Mouse (Mus musculus) bone marrow macrophage, adult 2 months (primary cell): ENCODE results near the gene Vamp2. TPM values are rescaled to one million over a fixed set of nuclear protein-coding genes. Genes with fewer than 3 reads are reported as not detected.

Source experiments
- H3K27ac ChIP-seq: 2 replicates; pipeline ENCODE4 v1.5.1; 2012; ENCODE audit warnings: low read depth, low read length; ENCODE audit not compliant: insufficient read depth
- H3K4me1 ChIP-seq: 2 replicates; pipeline ENCODE4 v1.6.1; 2012; ENCODE audit warnings: low read length; ENCODE audit not compliant: control insufficient read depth, insufficient read depth
- H3K4me3 ChIP-seq: 2 replicates; pipeline ENCODE4 v1.5.1; 2012; ENCODE audit warnings: mild to moderate bottlenecking, low read length, moderate library complexity; ENCODE audit not compliant: insufficient read depth
- CTCF ChIP-seq: IDR thresholded peaks from 2 replicates; pipeline ENCODE4 v1.5.1; 2012; ENCODE audit warnings: low read depth, mild to moderate bottlenecking, low read length, moderate library complexity
- POLR2A ChIP-seq: IDR thresholded peaks from 2 replicates; pipeline ENCODE4 v1.6.1; 2012; ENCODE audit warnings: mild to moderate bottlenecking, low read depth, low read length, borderline replicate concordance
- polyA plus RNA-seq: library from polyadenylated mRNA; stranded (reverse); fragments of >200 nt; gene quantifications from 2 replicates; pipeline ENCODE4 v1.2.4, GENCODE M21; 2012; ENCODE audit not compliant: missing spikeins, insufficient read depth, insufficient read length

Gene Vamp2
- polyA plus RNA-seq, 1 experiment, result 79.4 TPM

- no peak for TF ChIP-seq CTCF
- TF ChIP-seq POLR2A, result no peak
- Histone ChIP-seq H3K4me3 (peak within 1 kb of the TSS; percentile 56), H3K27ac (no peak within 1 kb of the TSS), H3K4me1 (peaks cover 15% of the 10 kb centered on the region)
Observed at GRCm38 (mm10) chr11:69125852-69125918, 37.4 kb downstream of the Vamp2 start, which contains the start of gene Aloxe3. Gene Aloxe3, plus strand, starts transcription at chr11:69125896.

GRCm38 (mm10) chr11:69125919-69126705 is 37.8 kb downstream of the Vamp2 start:
- Histone ChIP-seq H3K27ac (no peak overlapping the region), H3K4me1 (peaks cover 12% of the 10 kb centered on the region), H3K4me3 (peak overlapping the region; percentile 56)
- TF ChIP-seq CTCF (no peak; the same call in 1 of the 2 replicates), POLR2A (no peak)

- no peak overlapping the region for H3K27ac ChIP-seq
- no peak overlapping the region for H3K4me3 ChIP-seq
- peaks cover 12% of the 10 kb centered on the region for H3K4me1 ChIP-seq
- no peak for TF ChIP-seq POLR2A
- TF ChIP-seq CTCF, result no peak
Observed at GRCm38 (mm10) chr11:69126706-69127095, 38.4 kb downstream of the Vamp2 start.

- Histone ChIP-seq H3K27ac (no peak overlapping the region), H3K4me1 (peaks cover 12% of the 10 kb centered on the region), H3K4me3 (no peak overlapping the region)
- TF ChIP-seq POLR2A, result no peak
- no peak for TF ChIP-seq CTCF
Observed at GRCm38 (mm10) chr11:69128426-69129122, 40.3 kb downstream of the Vamp2 start.

- Histone ChIP-seq H3K27ac (no peak overlapping the region), H3K4me1 (peaks cover 25% of the 10 kb centered on the region), H3K4me3 (no peak overlapping the region)
- TF ChIP-seq CTCF (no peak), POLR2A (no peak)
Observed at GRCm38 (mm10) chr11:69133566-69133922, 45.3 kb downstream of the Vamp2 start.

- H3K27ac ChIP-seq, result no peak overlapping the region
- H3K4me1 ChIP-seq, result peaks cover 25% of the 10 kb centered on the region
- no peak overlapping the region for H3K4me3 ChIP-seq
- TF ChIP-seq CTCF (no peak), POLR2A (no peak)
Observed at GRCm38 (mm10) chr11:69133923-69134621, 45.8 kb downstream of the Vamp2 start.

GRCm38 (mm10) chr11:69134622-69134968 is 46.3 kb downstream of the Vamp2 start:
- no peak overlapping the region for H3K27ac ChIP-seq
- no peak overlapping the region for H3K4me3 ChIP-seq
- peaks cover 20% of the 10 kb centered on the region for H3K4me1 ChIP-seq
- TF ChIP-seq POLR2A (no peak), CTCF (no peak)

GRCm38 (mm10) chr11:69135361-69135760 is 47.1 kb downstream of the Vamp2 start:
- TF ChIP-seq CTCF (no peak), POLR2A (no peak)
- peaks cover 15% of the 10 kb centered on the region for H3K4me1 ChIP-seq
- H3K4me3 ChIP-seq, result no peak overlapping the region
- H3K27ac ChIP-seq, result no peak overlapping the region

Other genes with a start within 250 kb of the Vamp2 start
- gene Ndel1, start 216.6 kb upstream of the Vamp2 start, polyA plus RNA-seq, result 63.4 and 64.6 TPM in 2 replicates
- gene Rnf222, start 199.9 kb upstream of the Vamp2 start, polyA plus RNA-seq, result not detected in 2 replicates
- gene Rpl26, start 186.9 kb upstream of the Vamp2 start, polyA plus RNA-seq, result 2,262 and 2,432 TPM in 2 replicates
- gene Odf4, start 161.4 kb upstream of the Vamp2 start, polyA plus RNA-seq, result not detected in 2 replicates
- not detected in 2 replicates for gene Arhgef15, start 131.0 kb upstream of the Vamp2 start, polyA plus RNA-seq
- 3.3 and 4.7 TPM in 2 replicates for gene Slc25a35, start 120.4 kb upstream of the Vamp2 start, polyA plus RNA-seq
- 3.7 and 4.4 TPM in 2 replicates for gene Rangrf, start 113.3 kb upstream of the Vamp2 start, polyA plus RNA-seq
- gene Pfas, start 80.0 kb upstream of the Vamp2 start, polyA plus RNA-seq, result 9.8 and 10.3 TPM in 2 replicates
- gene Ctc1, start 72.6 kb upstream of the Vamp2 start, polyA plus RNA-seq, result 41.4 and 44.2 TPM in 2 replicates
- 52.8 and 53.9 TPM in 2 replicates for gene Aurkb, start 42.8 kb upstream of the Vamp2 start, polyA plus RNA-seq
- gene Borcs6, start 28.8 kb upstream of the Vamp2 start, polyA plus RNA-seq, result 30.5 and 36.9 TPM in 2 replicates
- gene Tmem107, start 17.7 kb upstream of the Vamp2 start, polyA plus RNA-seq, result 9.8 and 14.6 TPM in 2 replicates
- 24.7 and 35.9 TPM in 2 replicates for gene Per1, start 6.7 kb downstream of the Vamp2 start, polyA plus RNA-seq
- gene Hes7, start 31.9 kb downstream of the Vamp2 start, polyA plus RNA-seq, result 0.71 and 0.88 TPM in 2 replicates
- gene 9130213A22Rik, start 34.1 kb downstream of the Vamp2 start, polyA plus RNA-seq, result 0.35 TPM in 1 of 2 replicates, not detected in the other
- gene Aloxe3, start 37.4 kb downstream of the Vamp2 start, polyA plus RNA-seq, result not detected in 2 replicates
- gene Alox12b, start 68.5 kb downstream of the Vamp2 start, polyA plus RNA-seq, result not detected in 2 replicates
- not detected in 2 replicates for gene Alox8, start 109.4 kb downstream of the Vamp2 start, polyA plus RNA-seq
- gene Gucy2e, start 148.5 kb downstream of the Vamp2 start, polyA plus RNA-seq, result not detected in 2 replicates
- 15.4 and 16.8 TPM in 2 replicates for gene Cntrob, start 235.3 kb downstream of the Vamp2 start, polyA plus RNA-seq
- gene Trappc1, start 235.5 kb downstream of the Vamp2 start, polyA plus RNA-seq, result 109 and 110 TPM in 2 replicates
- gene Kcnab3, start 237.8 kb downstream of the Vamp2 start, polyA plus RNA-seq, result 0.43 and 0.88 TPM in 2 replicates